Mouse (Mus musculus) small intestine, adult 2 months (tissue): Measurements from ENCODE around the gene Efhc1.

Experiments
- CTCF ChIP-seq: fragments of 200-500 bp; IDR thresholded peaks from 2 replicates; pipeline ENCODE4 v1.5.1; 2012; ENCODE audit warnings: low read depth, mild to moderate bottlenecking, control low read depth, inconsistent platforms, low read length, moderate library complexity, mixed read lengths; ENCODE audit not compliant: insufficient replicate concordance, insufficient read length; ENCODE audit errors: extremely low read depth
- POLR2A ChIP-seq: fragments of 200-500 bp; IDR thresholded peaks from 2 replicates; pipeline ENCODE4 v1.6.1; 2012; ENCODE audit warnings: low read depth, mild to moderate bottlenecking, control low read depth, inconsistent platforms, low read length, moderate library complexity

DNA sequence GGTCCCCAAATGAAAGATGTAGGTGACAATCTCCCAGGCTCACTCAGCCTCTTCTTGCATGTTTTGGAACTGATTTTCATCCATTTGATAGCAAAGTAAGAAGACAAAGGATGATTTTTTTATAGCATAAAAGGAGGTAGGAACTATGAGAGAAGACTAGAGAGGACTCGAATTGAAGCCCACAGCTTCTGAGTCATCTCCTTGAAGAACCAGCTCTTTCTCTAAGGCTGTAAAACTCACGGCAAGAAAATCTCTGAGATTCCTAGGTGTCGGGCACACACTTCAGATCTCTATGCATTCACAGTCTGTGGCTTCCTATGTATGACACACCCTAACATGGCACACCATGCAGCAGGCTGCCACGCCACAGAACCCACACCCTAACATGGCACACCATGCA lies 77.6 kb downstream of the Efhc1 start:
- TF ChIP-seq CTCF (no peak), POLR2A (no peak)
